Mouse (Mus musculus) liver, embryonic 16.5 days (tissue): ENCODE results near the gene Snap91. TPM values are rescaled to one million over a fixed set of nuclear protein-coding genes. Genes with fewer than 3 reads are reported as not detected.

Experiments
- ATAC-seq: fragments of 200-750 bp; cut with Nextera tagmentation; 2 replicates; pipeline ENCODE4 v1.8.0; 2017; ENCODE audit warnings: low read depth, mild to moderate bottlenecking, moderate number of reproducible peaks, moderate library complexity
- H3K27ac ChIP-seq: fragments of 300-500 bp; sonication (generic); 2 replicates; pipeline ENCODE4 v1.5.1; 2014; ENCODE audit warnings: mild to moderate bottlenecking, low read length
- H3K27me3 ChIP-seq: fragments of 300-500 bp; sonication (generic); 2 replicates; pipeline ENCODE4 v1.6.1; 2014; ENCODE audit warnings: low read depth, low read length, mixed read lengths; ENCODE audit not compliant: control insufficient read depth, insufficient read depth
- H3K36me3 ChIP-seq: fragments of 300-500 bp; sonication (generic); 2 replicates; pipeline ENCODE4 v1.6.1; 2014; ENCODE audit warnings: mild to moderate bottlenecking; ENCODE audit not compliant: control insufficient read depth, insufficient read depth
- H3K4me1 ChIP-seq: fragments of 300-500 bp; sonication (generic); 2 replicates; pipeline ENCODE4 v1.6.1; 2014; ENCODE audit warnings: low read depth, low read length, mixed read lengths; ENCODE audit not compliant: control insufficient read depth
- H3K4me2 ChIP-seq: fragments of 300-500 bp; sonication (generic); 2 replicates; pipeline ENCODE4 v1.6.1; 2014; ENCODE audit warnings: low read depth, low read length, mixed read lengths
- H3K4me3 ChIP-seq: fragments of 300-500 bp; sonication (generic); 2 replicates; pipeline ENCODE4 v1.5.1; 2014; ENCODE audit warnings: low read depth, mild to moderate bottlenecking, low read length
- H3K9ac ChIP-seq: fragments of 300-500 bp; sonication (generic); 2 replicates; pipeline ENCODE4 v1.6.1; 2014; ENCODE audit warnings: low read depth, low read length
- H3K9me3 ChIP-seq: fragments of 300-500 bp; sonication (generic); replicated peaks from 2 replicates; pipeline ENCODE4 v1.6.1; 2016; ENCODE audit warnings: low read length; ENCODE audit not compliant: control insufficient read depth
- WGBS: fragments of 180-500 bp; shearing (Covaris S2); extraction: QIAGEN DNeasy Blood & Tissue Kit; methylation state at CpG from one replicate; pipeline ENCODE4 v1.1.7; 2014; ENCODE audit not compliant: insufficient replicate concordance; 5-methylcytosine and 5-hydroxymethylcytosine counted together
- polyA plus RNA-seq: library from polyadenylated mRNA; unstranded; fragments of >200 nt; fragmentation: Nextera tagmentation; extraction: Ambion mirVana; gene quantifications from 2 replicates; pipeline ENCODE4 v1.2.1, GENCODE M21; 2015

Gene Snap91
- polyA plus RNA-seq, 1 experiment from 2014 or later: 0.20 TPM

DNA sequence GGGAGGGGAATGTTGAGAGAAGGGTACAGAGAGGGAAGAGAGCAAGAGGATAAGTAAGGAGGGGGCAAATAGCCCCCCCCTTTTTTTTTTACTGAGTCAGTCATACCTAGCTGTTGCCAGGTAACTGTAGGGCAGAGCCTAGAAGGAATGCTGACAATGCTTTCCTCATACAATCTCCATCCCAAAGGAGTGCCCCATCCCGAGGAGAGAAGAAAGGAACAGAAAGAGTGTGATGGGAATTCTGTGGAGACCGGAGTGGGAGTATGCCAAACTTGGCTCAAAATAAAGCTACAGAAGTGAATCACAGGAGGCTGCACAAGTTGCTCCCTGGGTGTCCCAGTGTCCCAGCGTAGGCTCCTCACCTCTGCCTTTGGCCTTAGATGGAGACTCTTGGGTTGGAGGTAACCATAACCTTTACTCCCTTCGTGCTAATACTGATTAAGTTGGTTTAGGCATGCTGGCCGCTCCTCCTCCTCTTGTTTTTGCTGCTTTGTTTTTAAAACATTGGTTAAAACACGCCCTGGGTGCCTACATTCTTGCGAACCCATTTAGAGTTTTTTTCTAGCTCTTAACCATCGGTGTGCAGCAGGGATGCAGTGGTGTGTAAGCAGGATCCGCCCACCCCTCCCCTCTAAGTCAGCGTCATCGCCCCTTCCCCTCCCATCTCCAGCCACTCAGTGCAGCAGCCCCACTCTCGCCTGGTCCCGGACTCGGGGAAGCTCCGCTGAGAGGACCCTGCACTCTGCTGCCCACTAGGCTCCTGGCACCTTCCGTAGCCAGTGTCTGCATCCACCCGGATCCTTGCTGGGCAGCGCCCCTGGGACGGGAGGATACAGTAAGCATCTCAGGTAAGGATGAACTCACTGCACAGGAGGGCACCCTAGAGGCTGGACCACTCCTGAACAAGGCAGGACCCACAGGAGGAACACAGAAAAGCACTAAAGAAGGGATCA, 137.2 kb downstream of the Snap91 start, which contains the start of gene Prss35:
Prss35 (plus strand) TSS at position 691 of the 953 bp plus-strand sequence.
- no peaks in the 10 kb centered on the region for H3K4me1 ChIP-seq
- ATAC-seq: no peak
- no peaks in the 10 kb centered on the region for H3K27me3 ChIP-seq
- no peak within 1 kb of the TSS for H3K9ac ChIP-seq
- WGBS: 7% methylated on average over 19 of the region's 19 CpGs
- no peaks in the 10 kb centered on the region for H3K9me3 ChIP-seq
- no peak within 1 kb of the TSS for H3K27ac ChIP-seq
- no peak within 1 kb of the TSS; the same call in 1 of the 2 replicates for H3K4me3 ChIP-seq
- H3K36me3 ChIP-seq: no peaks in the 10 kb centered on the region
- H3K4me2 ChIP-seq: no peak within 1 kb of the TSS

DNA sequence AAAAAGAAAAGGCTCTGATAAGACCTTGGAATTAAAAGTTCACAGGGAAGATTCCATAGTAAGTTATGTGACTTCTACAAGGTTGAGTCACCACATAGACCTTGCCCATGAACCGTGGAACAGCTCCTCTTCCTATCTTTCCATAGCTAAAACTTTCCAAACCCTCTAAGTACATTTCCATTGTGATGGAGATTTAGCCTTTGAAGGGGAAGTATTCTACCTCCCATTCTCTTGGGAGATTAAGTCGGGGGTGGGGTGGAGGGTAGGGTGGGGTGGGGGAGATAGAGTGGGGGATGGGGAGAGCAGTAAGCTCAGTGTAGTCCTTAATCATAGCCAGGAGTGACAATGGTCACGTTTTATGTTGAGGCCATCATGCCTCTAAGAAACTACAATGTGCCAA, 140.5 kb downstream of the Snap91 start:
- H3K4me1 ChIP-seq: no peaks in the 10 kb centered on the region
- no peaks in the 10 kb centered on the region for H3K27me3 ChIP-seq
- H3K9ac ChIP-seq: no peak overlapping the region
- 20% methylated on average over 3 of the region's 3 CpGs for WGBS
- ATAC-seq: no peak
- H3K4me2 ChIP-seq: no peak overlapping the region
- no peaks in the 10 kb centered on the region for H3K9me3 ChIP-seq
- H3K4me3 ChIP-seq: no peak overlapping the region
- H3K36me3 ChIP-seq: no peaks in the 10 kb centered on the region
- no peak overlapping the region for H3K27ac ChIP-seq

DNA sequence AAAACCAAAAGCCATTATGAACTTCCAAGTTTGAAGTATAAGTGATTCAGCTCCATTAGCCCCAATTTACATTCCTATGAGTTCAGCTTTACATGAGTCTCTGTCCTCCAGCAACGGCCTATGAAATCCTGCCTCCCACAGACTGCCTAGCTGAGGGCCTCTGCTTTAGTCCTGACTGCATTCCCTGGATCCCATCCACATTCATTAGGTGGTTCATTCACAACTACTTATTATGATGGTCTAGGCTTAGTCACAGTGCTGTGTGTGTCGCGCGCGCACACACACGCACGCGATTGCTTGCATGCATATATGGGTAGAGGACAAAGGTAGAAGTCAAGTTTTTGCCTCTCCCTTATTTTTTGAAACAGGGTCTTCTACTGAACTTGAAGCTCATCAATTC, 141.7 kb downstream of the Snap91 start:
- H3K4me2 ChIP-seq: no peak overlapping the region
- H3K4me3 ChIP-seq: no peak overlapping the region
- no peak for ATAC-seq
- H3K4me1 ChIP-seq: no peaks in the 10 kb centered on the region
- no peaks in the 10 kb centered on the region for H3K36me3 ChIP-seq
- H3K27me3 ChIP-seq: no peaks in the 10 kb centered on the region
- 92% methylated on average over 8 of the region's 8 CpGs for WGBS
- H3K9ac ChIP-seq: no peak overlapping the region
- no peak overlapping the region for H3K27ac ChIP-seq
- no peaks in the 10 kb centered on the region for H3K9me3 ChIP-seq

DNA sequence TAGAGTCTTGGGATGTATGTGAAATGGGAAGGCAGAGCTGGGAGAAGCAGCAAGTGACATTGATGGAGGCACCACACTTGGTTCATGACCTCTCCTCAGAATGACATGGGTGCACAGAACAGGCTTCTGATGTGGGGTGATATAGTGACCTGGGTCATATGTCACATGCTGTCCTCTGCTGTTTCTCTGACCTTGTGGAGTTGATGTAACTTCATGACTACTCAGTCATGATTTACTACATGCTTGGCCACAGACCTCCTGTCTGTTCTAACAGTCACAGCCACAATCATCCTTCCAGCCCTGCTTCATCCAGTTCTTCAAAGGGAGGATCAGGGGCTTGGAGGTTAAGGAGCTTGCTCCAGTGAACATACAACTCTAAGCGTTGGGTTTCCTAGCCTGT, 142.4 kb downstream of the Snap91 start:
- Histone ChIP-seq H3K9ac (no peak overlapping the region), H3K36me3 (no peaks in the 10 kb centered on the region), H3K27ac (no peak overlapping the region), H3K4me1 (no peaks in the 10 kb centered on the region), H3K4me2 (no peak overlapping the region), H3K4me3 (no peak overlapping the region), H3K27me3 (no peaks in the 10 kb centered on the region), H3K9me3 (no peaks in the 10 kb centered on the region)
- no peak for ATAC-seq
- WGBS: 59% methylated on average over 1 of the region's 1 CpGs

DNA sequence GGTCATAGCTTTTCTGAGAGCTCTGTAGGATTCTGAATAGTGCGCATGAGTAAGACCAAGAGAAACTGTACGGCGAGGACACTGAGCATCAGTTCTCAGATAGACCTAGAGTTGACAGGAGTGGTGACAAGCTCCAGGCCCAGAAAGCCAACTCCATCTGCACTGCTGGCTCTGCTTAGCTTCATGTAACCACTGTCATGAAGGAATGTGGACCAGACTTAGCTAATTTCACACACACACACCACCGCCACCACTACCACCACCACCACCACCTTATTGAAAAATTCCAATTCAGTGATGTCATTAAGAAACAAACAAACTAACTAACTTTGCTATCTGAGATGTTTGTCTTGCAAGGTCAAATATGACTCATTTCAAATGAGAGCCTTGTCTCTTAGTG, 143.5 kb downstream of the Snap91 start:
- Histone ChIP-seq H3K27ac (no peak overlapping the region), H3K27me3 (no peaks in the 10 kb centered on the region), H3K9ac (no peak overlapping the region), H3K9me3 (no peaks in the 10 kb centered on the region), H3K4me3 (no peak overlapping the region), H3K36me3 (no peaks in the 10 kb centered on the region), H3K4me2 (no peak overlapping the region), H3K4me1 (no peaks in the 10 kb centered on the region)
- ATAC-seq: no peak
- WGBS: 61% methylated on average over 4 of the region's 4 CpGs

DNA sequence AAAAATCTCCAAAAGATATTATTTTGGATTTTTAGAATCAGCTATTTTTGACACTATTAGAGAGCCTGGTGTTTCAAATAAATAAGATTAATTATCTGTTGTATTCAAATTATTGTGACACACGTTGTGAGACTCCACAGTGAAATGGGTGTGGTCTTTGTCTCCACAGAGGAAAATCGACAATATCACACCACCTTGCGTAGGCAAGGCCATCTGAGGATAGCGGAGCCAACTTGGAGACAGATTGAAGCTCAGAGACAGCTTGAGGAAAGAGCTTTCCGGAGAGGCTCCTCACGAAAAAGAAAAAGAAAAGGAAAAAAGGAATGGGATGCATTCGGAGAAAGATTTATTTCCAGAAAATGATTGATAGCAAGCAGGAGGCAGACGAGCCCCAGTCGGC, 145.7 kb downstream of the Snap91 start:
- Histone ChIP-seq H3K4me3 (no peak overlapping the region), H3K27me3 (no peaks in the 10 kb centered on the region), H3K4me1 (no peaks in the 10 kb centered on the region), H3K9ac (no peak overlapping the region), H3K9me3 (no peaks in the 10 kb centered on the region), H3K27ac (no peak overlapping the region), H3K36me3 (no peaks in the 10 kb centered on the region), H3K4me2 (no peak overlapping the region)
- whole genome bisulfite sequencing: 59% methylated on average over 9 of the region's 9 CpGs
- ATAC-seq: no peak

DNA sequence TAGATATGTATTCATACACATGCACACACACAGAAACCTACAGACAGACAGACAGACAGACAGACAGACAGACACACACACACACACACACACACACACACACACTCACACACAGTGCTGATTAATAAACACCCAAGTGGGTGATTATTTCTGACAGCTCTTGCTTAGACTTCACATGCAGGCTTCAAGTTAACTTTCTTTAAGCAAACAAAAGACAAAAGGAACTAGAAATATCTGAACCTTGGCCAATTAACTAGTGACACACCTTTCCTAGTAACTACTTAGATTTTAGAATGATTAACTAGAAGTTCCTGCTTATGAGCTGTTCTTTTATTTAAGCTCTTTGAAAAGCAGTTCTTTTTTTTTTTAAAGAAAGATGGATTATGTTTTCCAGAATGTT, 146.1 kb downstream of the Snap91 start:
- H3K36me3 ChIP-seq: no peaks in the 10 kb centered on the region
- no peaks in the 10 kb centered on the region for H3K27me3 ChIP-seq
- no peaks in the 10 kb centered on the region for H3K9me3 ChIP-seq
- H3K27ac ChIP-seq: no peak overlapping the region
- no peak for ATAC-seq
- H3K4me2 ChIP-seq: no peak overlapping the region
- no peak overlapping the region for H3K9ac ChIP-seq
- H3K4me3 ChIP-seq: no peak overlapping the region
- H3K4me1 ChIP-seq: no peaks in the 10 kb centered on the region

DNA sequence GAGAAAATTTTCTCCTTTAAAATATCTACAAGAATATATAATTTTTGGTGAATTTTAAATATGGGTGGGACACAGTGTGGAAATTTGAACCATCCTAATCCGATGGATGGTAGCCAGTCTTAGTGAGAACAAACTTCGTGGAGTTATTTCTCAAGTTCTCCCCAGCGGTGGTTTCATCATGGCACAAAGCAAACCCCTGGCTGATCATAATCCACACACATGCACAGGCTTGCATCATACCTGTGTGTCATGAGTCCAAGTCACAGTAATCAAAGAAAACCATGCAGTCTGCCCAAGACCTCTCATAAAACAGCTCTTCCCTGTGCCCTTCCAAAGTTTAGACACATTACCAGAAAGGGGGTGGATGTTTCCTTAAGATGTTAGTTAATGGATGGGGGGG, 150.6 kb downstream of the Snap91 start:
- Histone ChIP-seq H3K27ac (no peak overlapping the region), H3K4me3 (no peak overlapping the region), H3K4me2 (no peak overlapping the region), H3K4me1 (no peaks in the 10 kb centered on the region), H3K9me3 (no peaks in the 10 kb centered on the region), H3K36me3 (no peaks in the 10 kb centered on the region), H3K27me3 (no peaks in the 10 kb centered on the region), H3K9ac (no peak overlapping the region)
- WGBS: 59% methylated on average over 3 of the region's 3 CpGs
- no peak for ATAC-seq

DNA sequence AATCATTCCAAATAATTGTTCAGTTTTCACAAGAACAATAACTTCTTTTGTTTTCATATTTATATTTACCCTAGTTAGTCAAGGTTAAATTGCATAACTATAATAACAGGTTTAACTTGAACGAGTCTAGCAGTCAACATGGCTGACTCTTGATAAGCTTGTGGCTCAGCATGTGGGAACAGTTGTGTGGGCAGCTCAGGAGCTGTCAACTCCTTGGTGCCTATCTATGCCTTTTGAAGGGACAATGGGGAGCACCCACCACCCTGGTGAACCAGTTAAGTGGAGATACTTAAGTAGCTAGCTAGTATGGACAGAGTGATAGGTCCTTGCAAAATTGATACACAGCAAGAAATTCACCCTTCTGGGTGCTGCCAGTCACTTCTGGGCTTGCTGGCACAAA, 151.4 kb downstream of the Snap91 start:
- Histone ChIP-seq H3K9me3 (no peaks in the 10 kb centered on the region), H3K4me2 (no peak overlapping the region), H3K4me1 (no peaks in the 10 kb centered on the region), H3K36me3 (no peaks in the 10 kb centered on the region), H3K27ac (no peak overlapping the region), H3K27me3 (no peaks in the 10 kb centered on the region), H3K4me3 (no peak overlapping the region), H3K9ac (no peak overlapping the region)
- 23% methylated on average over 1 of the region's 1 CpGs for WGBS
- ATAC-seq: no peak
